Mouse (Mus musculus): ENCODE results near the gene Tagln2.

GRCm38 (mm10) chr1:172539827-172540226 lies 40.0 kb downstream of the Tagln2 start:
- TF ChIP-seq CTCF (conservative IDR thresholded peaks at IDR 0.05; ENCODE audit: low read length) (no peak), POU5F1 (IDR thresholded peaks at IDR 0.05; ENCODE audit: borderline replicate concordance, low read length) (no peak), NANOG (IDR thresholded peaks at IDR 0.05; ENCODE audit: borderline replicate concordance, low read length) (no peak)
